Comparison of ENCODE assay signal across 8 mouse cellular contexts in genomic region chr11:74833536-74834358, GRCm38 (mm10). TPM values are rescaled to one million over a fixed set of nuclear protein-coding genes. Genes with fewer than 3 reads are reported as not detected.
DNase-seq lines count a peak whose midpoint lies in the region; ATAC-seq and TF ChIP-seq lines count a peak whose summit lies in the region.

No protein-coding gene starts in this region.

- H3K36me3 ChIP-seq in erythroblast, embryonic 14.5 days (ENCODE audit: control insufficient read depth) = peaks cover 24% of the 10 kb centered on the region
- peaks cover 36% of the 10 kb centered on the region for H3K36me3 ChIP-seq in E14TG2a.4 (ENCODE audit: insufficient read depth, low read length)
- peaks cover 4% of the 10 kb centered on the region; the same call in 1 of the 2 replicates for H3K36me3 ChIP-seq in heart, embryonic 14.5 days (ENCODE audit: control insufficient read depth, insufficient read depth, low read length)
- H3K36me3 ChIP-seq in limb, embryonic 15.5 days = peaks cover 4% of the 10 kb centered on the region; the same call in 1 of the 2 replicates

- TF ChIP-seq CTCF in E14TG2a.4 (conservative IDR thresholded peaks at IDR 0.05; ENCODE audit: low read length) = no peak

- H3K27ac ChIP-seq in heart, embryonic 14.5 days (replicated peaks in 1 of 2; ENCODE audit: control insufficient read depth in 1 of 2, insufficient read depth in 1 of 2, low read depth in 2 of 2, low read length in 2 of 2) = peak overlapping the region; percentile 30 to 96
- peak overlapping the region; percentile 68; the same call in 1 of the 2 replicates for H3K27ac ChIP-seq in limb, embryonic 15.5 days

- no peak for ATAC-seq in erythroblast, adult 5-6 weeks (replicated peaks; ENCODE audit: low FRiP score, poor library complexity, severe bottlenecking)
- no peak for ATAC-seq in heart, embryonic 14.5 days (ENCODE audit: insufficient number of reproducible peaks, insufficient read depth, low FRiP score, low read depth)
- no peak for ATAC-seq in limb, embryonic 15.5 days (ENCODE audit: insufficient number of reproducible peaks, low FRiP score, low TSS enrichment, low read depth)

- peak; percentile 49 for DNase-seq in testis, postnatal 10 days (ENCODE audit: low spot score)
- no peak for DNase-seq in spleen, adult 12 weeks (ENCODE audit: low spot score)
- DNase-seq in right cerebral cortex, adult 2 months (ENCODE audit: low spot score in 2 of 2) = no peak

- WGBS in heart, embryonic 14.5 days = 64% methylated on average over 8 of the region's 8 CpGs
- 81% methylated on average over 8 of the region's 8 CpGs for WGBS in limb, embryonic 15.5 days

- no peaks in the 10 kb centered on the region for H3K9me3 ChIP-seq in erythroblast, embryonic 14.5 days (ENCODE audit: control insufficient read depth, low read length)
- no peaks in the 10 kb centered on the region for H3K9me3 ChIP-seq in E14TG2a.4 (ENCODE audit: low read length)
- no peaks in the 10 kb centered on the region for H3K9me3 ChIP-seq in heart, embryonic 14.5 days (ENCODE audit: control insufficient read depth, low read length)
- H3K9me3 ChIP-seq in limb, embryonic 15.5 days = no peaks in the 10 kb centered on the region

- H3K27me3 ChIP-seq in erythroblast, embryonic 14.5 days (ENCODE audit: control insufficient read depth) = no peaks in the 10 kb centered on the region
- H3K27me3 ChIP-seq in E14TG2a.4 (ENCODE audit: insufficient read depth, low read length) = no peaks in the 10 kb centered on the region
- H3K27me3 ChIP-seq in heart, embryonic 14.5 days (ENCODE audit: control insufficient read depth, insufficient read depth, low read length) = no peaks in the 10 kb centered on the region
- no peaks in the 10 kb centered on the region; the same call in 1 of the 2 replicates for H3K27me3 ChIP-seq in limb, embryonic 15.5 days

- H3K9ac ChIP-seq in heart, embryonic 14.5 days (ENCODE audit: low read length) = peak overlapping the region; percentile 74
- 0 out of 2 replicates have a peak overlapping the region, but pooled peaks have one; percentile 14 for H3K9ac ChIP-seq in limb, embryonic 15.5 days

- H3K4me1 ChIP-seq in erythroblast, embryonic 14.5 days (ENCODE audit: control insufficient read depth) = peaks cover 92% of the 10 kb centered on the region
- H3K4me1 ChIP-seq in E14TG2a.4 (replicated peaks; ENCODE audit: low read depth, low read length) = peaks cover 64% of the 10 kb centered on the region
- H3K4me1 ChIP-seq in heart, embryonic 14.5 days (ENCODE audit: control insufficient read depth in 2 of 2, insufficient read depth in 2 of 2, low read length in 2 of 2) = peaks cover 27 to 37% of the 10 kb centered on the region in 2 experiments
- H3K4me1 ChIP-seq in limb, embryonic 15.5 days = peaks cover 63% of the 10 kb centered on the region

- H3K4me3 ChIP-seq in erythroblast, embryonic 14.5 days (replicated peaks) = peak overlapping the region; percentile 81
- peak overlapping the region; percentile 100 for H3K4me3 ChIP-seq in E14TG2a.4 (replicated peaks; ENCODE audit: low read length)
- H3K4me3 ChIP-seq in heart, embryonic 14.5 days (ENCODE audit: control insufficient read depth in 1 of 2, insufficient read depth in 1 of 2, low read depth in 1 of 2, low read length in 2 of 2) = peak overlapping the region in 1 of 2 experiments; percentile 92; a peak in 1 of 4 replicates
- no peak overlapping the region; the same call in 1 of the 2 replicates for H3K4me3 ChIP-seq in limb, embryonic 15.5 days

- H3K4me2 ChIP-seq in heart, embryonic 14.5 days (ENCODE audit: low read length) = peak overlapping the region; percentile 79
- H3K4me2 ChIP-seq in limb, embryonic 15.5 days = peak overlapping the region; percentile 87; the same call in 1 of the 2 replicates

RNA-seq across cellular contexts. Expression of gene Mnt, which starts 3.0 kb away (rescaled TPM):
- polyA plus RNA-seq in erythroblast, embryonic 14.5 days (2012) = 3.4 and 3.7 TPM in 2 replicates
- 1.3 and 2.1 TPM in 2 replicates for total RNA-seq in erythroblast, adult 5-6 weeks (2015; ENCODE audit: low replicate concordance)
- total RNA-seq in erythroblast, adult 5-6 weeks (2017; ENCODE audit: low replicate concordance) = 0.68 and 2.1 TPM in 2 replicates
- polyA plus RNA-seq in heart, embryonic 14.5 days (2014; fragmentation: Nextera tagmentation; extraction: Ambion mirVana) = 3.5 and 3.7 TPM in 2 replicates
- 5.1 and 5.4 TPM in 2 replicates for polyA plus RNA-seq in limb, embryonic 15.5 days (2015; fragmentation: Nextera tagmentation; extraction: Ambion mirVana)
